ENCODE assay signal across 25 mouse cellular contexts in genomic region chr4:150665806-150666205, GRCm38 (mm10). TPM values are rescaled to one million over a fixed set of nuclear protein-coding genes. Genes with fewer than 3 reads are reported as not detected.
A peak's percentile ranks its signal among the peaks of the same experiment; 100 is the strongest.
DNase-seq lines count a peak whose midpoint lies in the region; ATAC-seq and TF ChIP-seq lines count a peak whose summit lies in the region.
"Had no signal": no experiment of that assay in that cellular context is flagged by ENCODE, and none has a peak within 500 bp of the region (broad histone marks: within the 10 kb centered on the region; RNA-seq: fewer than 3 reads in every experiment).

No protein-coding gene starts in this region.

- H3K4me3 ChIP-seq in kidney, postnatal 0 days (replicated peaks; ENCODE audit: low read depth, low read length): no peak overlapping the region
- no peak overlapping the region for H3K4me3 ChIP-seq in midbrain, embryonic 11.5 days (ENCODE audit: low read depth, low read length)
- H3K4me3 ChIP-seq in midbrain, embryonic 15.5 days: no peak overlapping the region
- H3K4me3 ChIP-seq: embryonic facial prominence, embryonic 13.5 days; embryonic facial prominence, embryonic 15.5 days; erythroblast, embryonic 14.5 days; forebrain, embryonic 10.5 days; forebrain, embryonic 12.5 days had no signal

- no peak for ATAC-seq in kidney, postnatal 0 days (replicated peaks; ENCODE audit: low FRiP score, low read depth)
- ATAC-seq in midbrain, embryonic 11.5 days (ENCODE audit: low FRiP score): no peak
- ATAC-seq in midbrain, embryonic 15.5 days (replicated peaks): no peak
- ATAC-seq: forebrain, embryonic 14.5 days had no signal

- no peaks in the 10 kb centered on the region for H3K9me3 ChIP-seq in kidney, postnatal 0 days (replicated peaks; ENCODE audit: low read length)
- H3K9me3 ChIP-seq in midbrain, embryonic 11.5 days (ENCODE audit: control insufficient read depth, low read length): no peaks in the 10 kb centered on the region
- no peaks in the 10 kb centered on the region for H3K9me3 ChIP-seq in midbrain, embryonic 15.5 days
- H3K9me3 ChIP-seq: embryonic facial prominence, embryonic 13.5 days; embryonic facial prominence, embryonic 15.5 days; forebrain, embryonic 10.5 days; forebrain, embryonic 12.5 days had no signal

- peaks cover 4% of the 10 kb centered on the region; the same call in 1 of the 2 replicates for H3K4me1 ChIP-seq in kidney, postnatal 0 days (replicated peaks; ENCODE audit: insufficient read depth, low read length)
- H3K4me1 ChIP-seq in midbrain, embryonic 11.5 days (ENCODE audit: control insufficient read depth, insufficient read depth, low read length): no peaks in the 10 kb centered on the region; the same call in 1 of the 2 replicates
- H3K4me1 ChIP-seq in midbrain, embryonic 15.5 days: peaks cover 11% of the 10 kb centered on the region

- peak overlapping the region; percentile 31; the same call in 1 of the 2 replicates for H3K27ac ChIP-seq in kidney, postnatal 0 days
- H3K27ac ChIP-seq in midbrain, embryonic 11.5 days (ENCODE audit: low read depth, low read length): no peak overlapping the region
- no peak overlapping the region for H3K27ac ChIP-seq in midbrain, embryonic 15.5 days
- H3K27ac ChIP-seq: embryonic facial prominence, embryonic 13.5 days; embryonic facial prominence, embryonic 15.5 days; forebrain, embryonic 10.5 days; forebrain, embryonic 12.5 days had no signal

- no peak overlapping the region for H3K9ac ChIP-seq in kidney, postnatal 0 days (ENCODE audit: low read depth, low read length)
- no peak overlapping the region for H3K9ac ChIP-seq in midbrain, embryonic 11.5 days (ENCODE audit: low read length)
- no peak overlapping the region for H3K9ac ChIP-seq in midbrain, embryonic 15.5 days
- H3K9ac ChIP-seq: embryonic facial prominence, embryonic 13.5 days; embryonic facial prominence, embryonic 15.5 days; forebrain, embryonic 12.5 days had no signal

- no peaks in the 10 kb centered on the region for H3K36me3 ChIP-seq in kidney, postnatal 0 days (ENCODE audit: insufficient read depth, low read length)
- H3K36me3 ChIP-seq in midbrain, embryonic 11.5 days (ENCODE audit: control insufficient read depth, insufficient read depth, low read length): no peaks in the 10 kb centered on the region
- no peaks in the 10 kb centered on the region for H3K36me3 ChIP-seq in midbrain, embryonic 15.5 days (replicated peaks)
- H3K36me3 ChIP-seq: embryonic facial prominence, embryonic 13.5 days; embryonic facial prominence, embryonic 15.5 days; forebrain, embryonic 10.5 days; forebrain, embryonic 12.5 days had no signal

- 52% methylated on average over 10 of the region's 10 CpGs for WGBS in kidney, postnatal 0 days
- WGBS in midbrain, embryonic 11.5 days: 88% methylated on average over 10 of the region's 10 CpGs
- 89% methylated on average over 10 of the region's 10 CpGs for WGBS in midbrain, embryonic 15.5 days

- no peak for TF ChIP-seq CTCF in kidney, postnatal 0 days (IDR thresholded peaks at IDR 0.05; ENCODE audit: low read depth)

- DNase-seq in kidney, adult 11 months: peak; percentile 30
- no peak for DNase-seq in kidney, adult 18-20 months
- no peak for DNase-seq in kidney, postnatal 0 days (ENCODE audit: low spot score)
- no peak for DNase-seq in kidney, adult 9 months
- peak; percentile 57 for DNase-seq in midbrain, embryonic 11.5 days (ENCODE audit: low spot score, missing footprints)
- DNase-seq in layer of hippocampus, adult 18-20 months (ENCODE audit: low spot score in 2 of 2): no peak
- DNase-seq: adrenal gland, adult 2 months; adrenal gland, postnatal 10 days; adrenal gland, postnatal 25 days; cerebellum, adult 11 months; cerebellum, adult 18-20 months; cerebellum, adult 8-10 months; cerebellum, adult 9-11 months; cerebellum, postnatal 14 days; cerebellum, postnatal 36 days; embryo, embryonic 11 days had no signal

- H3K27me3 ChIP-seq in kidney, postnatal 0 days (ENCODE audit: insufficient read depth, low read length): no peaks in the 10 kb centered on the region
- H3K27me3 ChIP-seq in midbrain, embryonic 11.5 days (ENCODE audit: control insufficient read depth, insufficient read depth, low read length): no peaks in the 10 kb centered on the region; the same call in 1 of the 2 replicates
- no peaks in the 10 kb centered on the region for H3K27me3 ChIP-seq in midbrain, embryonic 15.5 days (replicated peaks)
- H3K27me3 ChIP-seq: embryonic facial prominence, embryonic 15.5 days had no signal

- H3K4me2 ChIP-seq in kidney, postnatal 0 days (ENCODE audit: low read length): no peak overlapping the region
- no peak overlapping the region for H3K4me2 ChIP-seq in midbrain, embryonic 11.5 days
- H3K4me2 ChIP-seq in midbrain, embryonic 15.5 days: no peak overlapping the region
- H3K4me2 ChIP-seq: embryonic facial prominence, embryonic 13.5 days; embryonic facial prominence, embryonic 15.5 days; forebrain, embryonic 12.5 days had no signal

RNA-seq across cellular contexts. Expression of gene Slc45a1, which starts 13.8 kb away (rescaled TPM):
- 0.04 TPM in 2 replicates for polyA plus RNA-seq in kidney, postnatal 0 days (2015; fragmentation: Nextera tagmentation; extraction: Ambion mirVana)
- polyA plus RNA-seq in midbrain, embryonic 11.5 days (2014; fragmentation: Nextera tagmentation; extraction: Ambion mirVana): 4.4 and 4.7 TPM in 2 replicates
- polyA plus RNA-seq in midbrain, embryonic 15.5 days (2015; fragmentation: Nextera tagmentation; extraction: Ambion mirVana): 36.3 and 38.0 TPM in 2 replicates
- 10 to 100 TPM; 37.8 to 39.3 TPM for total RNA-seq in layer of hippocampus, adult 18-20 months (2021)
- total RNA-seq: common myeloid progenitor, adult 5-6 weeks; MEL had no signal
- polyA plus RNA-seq: erythroblast, embryonic 14.5 days had no signal

Comparison
In these comparisons a context has a peak if more than half of its experiments do, and no peak if none do; other contexts are left out.
1. DNase-seq: peak in kidney, adult 11 months (single experiment) and midbrain, embryonic 11.5 days (single experiment); none in kidney, adult 18-20 months (single experiment), kidney, postnatal 0 days (single experiment), kidney, adult 9 months (single experiment) and layer of hippocampus, adult 18-20 months (0 of 2).